Mouse (Mus musculus) hindbrain, embryonic 10.5 days (tissue): ENCODE data around the gene Kif1a. TPM values are rescaled to one million over a fixed set of nuclear protein-coding genes. Genes with fewer than 3 reads are reported as not detected.

Source experiments
- DNase-seq: peaks from one replicate; pipeline ENCODE4 v3.0.0-alpha.2; 2017; ENCODE audit warnings: low spot score
- H3K27ac ChIP-seq: fragments of 300-500 bp; sonication (generic); 2 replicates; pipeline ENCODE4 v1.5.1; 2016; ENCODE audit warnings: mild to moderate bottlenecking, moderate library complexity
- H3K27me3 ChIP-seq: fragments of 300-500 bp; sonication (generic); 2 replicates; pipeline ENCODE4 v1.6.1; 2016; ENCODE audit warnings: mild to moderate bottlenecking; ENCODE audit not compliant: poor library complexity, insufficient read depth, severe bottlenecking
- H3K36me3 ChIP-seq: fragments of 300-500 bp; sonication (generic); 2 replicates; pipeline ENCODE4 v1.6.1; 2016; ENCODE audit warnings: mild to moderate bottlenecking, moderate library complexity
- H3K4me1 ChIP-seq: fragments of 300-500 bp; sonication (generic); replicated peaks from 2 replicates; pipeline ENCODE4 v1.6.1; 2016; ENCODE audit warnings: mild to moderate bottlenecking
- H3K4me3 ChIP-seq: fragments of 300-500 bp; sonication (generic); 2 replicates; pipeline ENCODE4 v1.5.1; 2016; ENCODE audit warnings: mild to moderate bottlenecking, moderate library complexity
- H3K9me3 ChIP-seq: fragments of 300-500 bp; sonication (generic); 2 replicates; pipeline ENCODE4 v1.6.1; 2016; ENCODE audit warnings: mild to moderate bottlenecking, moderate library complexity
- WGBS: fragments of 180-500 bp; shearing (Covaris S2); methylation state at CpG from one replicate; pipeline ENCODE4 v1.1.7; 2016; 5-methylcytosine and 5-hydroxymethylcytosine counted together
- polyA plus RNA-seq: library from polyadenylated mRNA; unstranded; fragments of >200 nt; fragmentation: Nextera tagmentation; extraction: Ambion mirVana; gene quantifications from 2 replicates; pipeline ENCODE4 v1.2.1, GENCODE M21; 2016

The Kif1a gene
- 48.2 and 79.0 TPM in 2 replicates for polyA plus RNA-seq

DNA sequence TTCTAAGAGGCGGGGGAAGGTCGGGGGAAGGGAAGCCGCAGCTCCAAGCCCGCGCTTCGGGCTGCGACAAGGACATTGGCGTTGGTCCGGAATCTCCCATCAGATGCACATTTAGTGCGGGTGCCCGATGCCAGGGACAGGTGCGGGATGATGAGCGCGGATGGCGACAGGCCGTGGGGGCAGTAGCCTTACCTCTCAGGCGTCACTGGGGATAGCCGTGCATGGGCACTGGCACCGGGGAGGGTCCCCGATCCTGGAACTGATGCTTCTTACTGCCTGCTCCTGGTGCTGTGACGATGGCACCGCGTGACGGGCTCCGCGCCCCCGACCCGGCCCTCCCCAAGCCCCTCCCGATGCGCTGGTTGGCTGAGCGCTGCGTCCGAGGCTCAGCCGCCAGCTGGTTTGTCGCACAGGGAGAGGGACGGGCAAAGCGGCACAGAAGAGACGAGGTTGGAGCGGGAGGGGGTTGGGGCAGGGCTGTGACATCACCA is at the start of gene Kif1a:
Kif1a (minus strand) TSS at position 381 of the 491 bp plus-strand sequence.
- DNase-seq, result peak; percentile 80
- Histone ChIP-seq H3K27me3 (peaks cover 60% of the 10 kb centered on the region), H3K4me1 (peaks cover 38% of the 10 kb centered on the region), H3K4me3 (peak within 1 kb of the TSS; percentile 65), H3K9me3 (no peaks in the 10 kb centered on the region), H3K27ac (peak within 1 kb of the TSS; percentile 89), H3K36me3 (0 out of 2 replicates have a peak, but pooled peaks cover 5% of the 10 kb centered on the region)
- WGBS, result under 1% methylated on average over 39 of the region's 39 CpGs

DNA sequence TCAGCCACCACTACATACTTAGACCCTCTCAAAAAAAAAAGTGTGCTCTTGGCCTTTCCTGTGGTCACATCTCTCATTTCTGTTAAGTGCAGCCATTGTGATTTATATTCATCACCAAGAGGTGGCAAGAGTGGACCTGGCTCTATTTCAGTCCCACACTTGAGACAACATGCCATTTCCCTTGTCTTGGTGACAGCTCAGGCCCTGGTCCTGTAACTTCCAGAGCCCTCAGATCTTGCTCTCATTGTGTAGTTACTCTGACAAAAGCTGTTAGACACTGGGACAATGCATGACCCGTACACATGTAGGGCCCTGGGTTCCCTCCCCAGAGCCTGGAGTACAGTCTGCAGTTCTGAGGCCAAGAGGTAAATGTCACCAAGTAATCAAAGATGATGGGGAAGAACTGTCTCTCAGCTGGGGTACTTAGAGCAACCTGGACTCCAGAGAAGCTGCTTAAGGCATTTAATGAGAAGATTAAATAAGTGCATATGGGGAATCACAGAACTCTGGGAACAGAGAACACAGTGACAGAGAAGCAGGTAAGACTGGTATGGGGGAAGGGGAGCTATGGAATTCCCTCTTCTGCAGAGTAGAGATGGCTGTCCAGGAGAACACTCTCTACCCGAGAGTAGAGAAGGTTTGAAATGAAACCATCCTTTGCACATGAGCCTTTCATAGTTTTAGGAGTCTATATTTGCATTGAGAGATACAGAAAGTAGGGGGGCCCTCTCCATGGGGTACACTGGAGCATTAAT is 49.3 kb upstream of the Kif1a start:
- H3K4me1 ChIP-seq, result no peaks in the 10 kb centered on the region
- H3K9me3 ChIP-seq, result no peaks in the 10 kb centered on the region
- 75% methylated on average over 2 of the region's 2 CpGs for WGBS
- no peaks in the 10 kb centered on the region for H3K27me3 ChIP-seq
- H3K4me3 ChIP-seq, result no peak overlapping the region
- H3K27ac ChIP-seq, result no peak overlapping the region
- no peaks in the 10 kb centered on the region for H3K36me3 ChIP-seq
- no peak for DNase-seq

DNA sequence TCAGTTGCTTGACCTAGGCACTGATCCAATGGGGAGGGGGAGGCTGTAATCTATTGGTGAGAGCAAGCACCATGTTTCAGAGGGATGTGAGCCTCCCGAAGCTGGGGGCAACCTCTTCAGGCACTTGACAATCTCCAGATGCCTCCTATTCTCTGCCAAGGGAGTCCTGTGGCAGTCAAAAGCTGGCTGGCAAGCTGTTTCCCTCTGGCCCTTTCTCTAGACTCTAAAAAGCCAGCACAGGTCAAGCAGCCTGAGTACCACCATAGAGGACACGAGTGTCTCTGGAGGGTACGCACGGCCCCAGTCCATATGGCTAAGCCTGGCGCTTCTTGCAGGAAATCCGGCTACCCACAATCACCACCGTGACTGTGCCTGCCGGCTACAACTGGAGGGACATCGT is 42.4 kb upstream of the Kif1a start:
- no peak overlapping the region for H3K4me3 ChIP-seq
- WGBS, result 86% methylated on average over 9 of the region's 9 CpGs
- DNase-seq, result no peak

DNA sequence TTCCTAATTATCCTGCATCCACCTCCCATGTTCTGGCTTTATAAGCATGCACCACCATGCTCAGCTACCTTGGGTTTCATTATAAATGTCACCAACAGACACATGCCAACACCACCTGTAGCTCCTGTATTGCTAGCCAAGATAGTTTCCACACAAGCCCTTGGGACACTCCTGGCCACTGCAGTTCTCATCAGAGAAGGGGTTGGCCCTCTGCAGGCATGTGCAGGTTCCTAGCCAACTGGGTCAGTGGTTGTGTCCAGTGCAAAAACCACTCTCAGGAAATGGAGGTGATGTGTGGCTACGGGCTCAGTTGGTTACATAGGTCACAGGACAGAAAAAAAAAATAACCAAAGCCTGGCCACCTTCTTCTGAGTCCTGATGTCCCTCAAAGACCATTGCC is 41.1 kb upstream of the Kif1a start:
- H3K36me3 ChIP-seq, result no peaks in the 10 kb centered on the region
- DNase-seq, result no peak
- no peak overlapping the region for H3K4me3 ChIP-seq
- peaks cover 14% of the 10 kb centered on the region; the same call in 1 of the 2 replicates for H3K4me1 ChIP-seq
- no peaks in the 10 kb centered on the region for H3K9me3 ChIP-seq
- no peaks in the 10 kb centered on the region for H3K27me3 ChIP-seq
- no peak overlapping the region for H3K27ac ChIP-seq
- WGBS, result 75% methylated on average over 1 of the region's 1 CpGs

More for the DNA sequence above, 42.4 kb upstream of the Kif1a start:
- Histone ChIP-seq H3K27me3 (no peaks in the 10 kb centered on the region), H3K36me3 (no peaks in the 10 kb centered on the region), H3K9me3 (no peaks in the 10 kb centered on the region), H3K4me1 (peaks cover 10% of the 10 kb centered on the region; the same call in 1 of the 2 replicates), H3K27ac (no peak overlapping the region)

DNA sequence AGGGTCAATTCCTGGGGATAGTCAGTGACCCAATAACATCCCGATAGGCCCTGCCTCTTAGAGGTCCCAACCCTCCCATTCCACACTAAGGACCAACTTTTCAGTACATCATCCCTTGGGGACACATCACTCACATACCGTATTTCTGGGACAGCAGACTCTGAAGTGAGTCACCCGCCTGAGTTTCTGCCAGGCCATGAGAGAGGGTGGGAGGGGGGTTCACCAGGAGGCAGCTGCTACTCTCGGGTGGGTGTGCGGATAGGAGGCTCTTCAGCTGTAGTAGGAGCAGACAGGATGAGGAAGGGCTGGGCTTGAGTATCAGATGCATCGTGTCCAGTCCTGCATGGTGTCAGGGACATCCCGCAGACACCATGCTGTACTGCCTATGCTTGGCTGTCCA is 38.0 kb upstream of the Kif1a start:
- no peaks in the 10 kb centered on the region for H3K27me3 ChIP-seq
- H3K27ac ChIP-seq, result no peak overlapping the region
- H3K36me3 ChIP-seq, result no peaks in the 10 kb centered on the region
- 88% methylated on average over 7 of the region's 7 CpGs for WGBS
- H3K4me3 ChIP-seq, result no peak overlapping the region
- H3K9me3 ChIP-seq, result no peaks in the 10 kb centered on the region
- H3K4me1 ChIP-seq, result peaks cover 14% of the 10 kb centered on the region; the same call in 1 of the 2 replicates
- no peak for DNase-seq

DNA sequence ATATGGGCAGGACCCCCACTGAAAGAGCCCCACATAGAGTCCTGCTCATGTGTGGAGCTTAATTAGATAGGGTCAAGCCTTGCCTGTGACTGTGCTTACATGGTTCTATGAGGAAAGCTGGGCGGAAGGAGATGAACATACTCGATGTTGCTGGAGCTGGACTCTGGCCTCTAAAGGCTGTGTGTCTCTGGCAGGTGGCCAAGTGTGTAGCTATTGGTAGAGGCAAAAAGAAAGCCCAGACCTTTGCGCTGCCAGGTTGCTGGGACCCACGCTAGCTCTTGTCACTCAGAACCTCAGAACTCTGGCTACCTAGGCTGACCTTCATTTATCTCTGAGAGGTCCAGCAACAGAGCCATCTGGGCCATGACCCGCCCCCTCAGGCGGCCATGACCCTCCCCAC is 36.8 kb upstream of the Kif1a start:
- Histone ChIP-seq H3K9me3 (no peaks in the 10 kb centered on the region), H3K27ac (no peak overlapping the region), H3K36me3 (no peaks in the 10 kb centered on the region), H3K27me3 (no peaks in the 10 kb centered on the region), H3K4me1 (peaks cover 5% of the 10 kb centered on the region; the same call in 1 of the 2 replicates), H3K4me3 (no peak overlapping the region)
- DNase-seq, result no peak
- WGBS, result 85% methylated on average over 6 of the region's 6 CpGs

DNA sequence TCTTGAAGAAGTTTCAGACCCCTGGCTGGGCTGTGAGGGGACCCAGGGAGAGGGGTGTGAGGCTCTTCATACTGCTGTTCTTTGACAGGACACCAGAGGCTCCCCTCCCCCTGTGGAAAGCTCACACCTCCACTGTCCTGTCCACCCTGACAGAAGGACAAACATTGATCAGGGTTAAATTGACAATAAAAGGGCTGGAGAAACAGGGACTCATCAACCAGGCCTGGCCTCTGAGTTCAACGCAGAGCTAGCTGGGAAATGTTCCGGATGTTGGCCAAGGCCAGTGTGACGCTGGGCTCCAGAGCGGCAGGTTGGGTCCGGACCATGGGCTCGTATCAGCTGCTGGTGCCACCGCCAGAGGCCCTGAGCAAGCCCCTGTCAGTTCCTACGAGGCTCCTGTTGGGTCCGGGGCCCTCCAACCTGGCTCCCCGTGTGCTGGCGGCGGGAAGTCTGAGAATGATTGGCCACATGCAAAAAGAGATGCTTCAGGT is 33.3 kb upstream of the Kif1a start, which contains the start of gene Agxt:
Agxt (plus strand) TSS at position 205 of the 491 bp plus-strand sequence.
- H3K36me3 ChIP-seq, result no peaks in the 10 kb centered on the region
- no peak for DNase-seq
- H3K9me3 ChIP-seq, result no peaks in the 10 kb centered on the region
- no peak within 1 kb of the TSS for H3K4me3 ChIP-seq
- no peaks in the 10 kb centered on the region for H3K27me3 ChIP-seq
- WGBS, result 88% methylated on average over 12 of the region's 12 CpGs
- H3K4me1 ChIP-seq, result peaks cover 8% of the 10 kb centered on the region; the same call in 1 of the 2 replicates
- no peak within 1 kb of the TSS for H3K27ac ChIP-seq

DNA sequence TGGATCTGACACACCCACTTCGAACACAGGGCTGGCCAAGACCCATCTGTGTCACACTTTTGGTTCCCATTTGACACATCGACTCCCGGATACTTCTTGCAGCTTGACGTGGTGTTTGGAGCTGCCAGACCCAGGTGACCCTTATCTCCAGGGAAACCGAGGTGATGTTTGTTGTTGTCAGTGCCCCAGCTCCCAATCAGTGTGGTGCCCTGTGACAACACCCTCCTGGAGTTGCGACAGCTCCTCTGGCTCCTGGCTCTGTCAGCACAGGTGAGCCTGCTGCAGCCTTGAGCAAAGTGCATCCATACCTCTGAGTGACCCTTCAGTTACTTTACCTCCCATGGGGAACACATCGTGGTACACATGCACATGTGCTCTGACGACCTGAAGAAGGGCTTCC is 30.9 kb upstream of the Kif1a start:
- Histone ChIP-seq H3K27ac (no peak overlapping the region), H3K9me3 (no peaks in the 10 kb centered on the region), H3K36me3 (no peaks in the 10 kb centered on the region), H3K4me1 (peaks cover 17% of the 10 kb centered on the region), H3K27me3 (no peaks in the 10 kb centered on the region), H3K4me3 (no peak overlapping the region)
- 73% methylated on average over 8 of the region's 8 CpGs for WGBS
- DNase-seq, result no peak

DNA sequence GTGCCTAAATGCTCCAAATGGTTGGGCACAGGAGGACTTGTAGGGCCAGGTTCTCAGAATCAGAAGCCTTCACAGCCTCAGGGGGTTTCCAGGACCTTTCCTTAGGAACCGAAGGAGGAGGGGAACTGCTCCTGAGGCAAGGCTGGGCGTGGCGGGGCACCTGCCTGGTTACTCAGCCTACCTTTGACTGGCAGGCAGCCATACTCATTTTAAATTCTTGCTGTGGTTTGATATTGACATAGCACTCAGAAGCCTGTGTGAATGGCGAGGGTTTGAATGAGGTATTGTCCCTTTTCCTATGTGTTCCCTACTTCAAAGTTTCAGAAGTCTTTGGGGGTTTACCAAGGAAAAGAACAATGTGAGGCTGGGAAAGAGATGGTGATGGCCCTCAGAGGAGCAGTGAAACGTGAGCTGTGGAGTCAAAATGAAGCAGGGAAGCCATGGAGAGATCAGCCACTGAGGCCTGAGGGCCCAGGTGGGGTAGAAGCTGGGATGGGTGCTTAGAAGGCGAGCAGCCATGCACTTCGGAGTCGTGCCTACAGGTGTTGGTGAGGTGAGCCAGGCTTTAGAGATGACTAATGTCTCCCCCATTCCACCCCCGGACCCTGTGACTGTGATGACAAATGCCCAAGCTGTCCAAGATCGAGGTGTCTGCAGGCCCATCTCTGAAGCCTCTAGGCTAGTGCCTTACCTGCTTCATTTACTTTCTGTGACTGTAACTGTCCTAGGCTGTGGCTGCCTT is 28.7 kb upstream of the Kif1a start:
- H3K36me3 ChIP-seq, result no peaks in the 10 kb centered on the region
- no peak for DNase-seq
- H3K4me1 ChIP-seq, result peaks cover 17% of the 10 kb centered on the region
- no peaks in the 10 kb centered on the region for H3K27me3 ChIP-seq
- no peaks in the 10 kb centered on the region for H3K9me3 ChIP-seq
- WGBS, result 74% methylated on average over 10 of the region's 10 CpGs
- no peak overlapping the region for H3K4me3 ChIP-seq
- no peak overlapping the region for H3K27ac ChIP-seq

DNA sequence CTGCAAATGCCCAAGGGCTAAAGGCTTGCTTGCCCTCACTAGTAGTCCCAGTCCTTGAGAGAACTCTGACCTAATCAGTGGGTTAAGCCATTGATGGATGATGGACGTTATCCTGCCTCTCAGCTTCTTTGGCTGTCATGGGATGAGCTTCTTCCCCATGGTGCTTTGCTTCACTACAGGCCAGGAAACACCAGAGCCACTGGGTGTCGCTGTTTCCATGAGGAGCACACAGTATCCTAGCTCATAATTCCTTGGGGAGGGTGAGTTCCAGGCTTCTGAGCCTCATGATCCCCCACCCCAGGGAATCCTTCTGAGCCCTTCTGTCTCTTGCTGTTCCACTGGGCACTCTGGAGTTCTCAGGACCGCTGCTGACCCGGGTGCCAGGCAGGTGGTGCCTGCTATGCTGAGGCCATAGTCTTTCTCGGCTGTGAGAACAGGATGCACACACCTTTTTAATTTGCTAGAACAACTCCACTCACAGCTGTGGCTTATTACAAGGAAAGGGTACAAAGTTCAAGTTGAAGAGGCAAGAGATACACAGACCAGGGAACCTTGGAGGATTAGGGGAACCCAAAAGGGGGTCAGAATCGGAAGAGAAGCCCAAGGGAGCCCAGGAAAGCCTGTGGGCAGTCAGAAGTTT is 27.1 kb upstream of the Kif1a start:
- Histone ChIP-seq H3K27me3 (no peaks in the 10 kb centered on the region), H3K4me1 (peaks cover 19% of the 10 kb centered on the region), H3K9me3 (no peaks in the 10 kb centered on the region), H3K27ac (peak overlapping the region; percentile 2; the same call in 1 of the 2 replicates), H3K4me3 (no peak overlapping the region), H3K36me3 (no peaks in the 10 kb centered on the region)
- peak; percentile 63 for DNase-seq
- WGBS, result 28% methylated on average over 6 of the region's 6 CpGs

DNA sequence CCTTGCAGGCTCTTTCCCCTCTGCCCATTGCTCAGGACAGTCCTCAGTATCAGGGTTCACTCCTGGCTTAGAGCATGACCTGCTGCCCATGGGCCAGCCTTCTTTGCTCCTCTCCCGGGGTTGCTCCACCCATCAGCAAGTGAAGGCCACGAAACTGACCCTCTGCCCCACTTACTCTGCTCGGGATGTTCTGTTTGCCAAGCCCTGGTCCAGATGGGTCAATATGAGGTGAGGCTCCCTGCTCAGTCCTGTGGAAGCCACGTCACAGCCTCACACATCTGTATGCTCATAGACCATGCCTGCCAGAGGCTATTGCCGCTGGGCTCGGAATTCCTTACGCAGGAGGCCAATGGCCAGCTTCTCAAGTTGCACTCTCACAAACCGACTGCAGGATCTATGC is 26.5 kb upstream of the Kif1a start:
- peaks cover 20% of the 10 kb centered on the region for H3K4me1 ChIP-seq
- no peaks in the 10 kb centered on the region for H3K36me3 ChIP-seq
- no peak overlapping the region for H3K27ac ChIP-seq
- H3K9me3 ChIP-seq, result no peaks in the 10 kb centered on the region
- no peak for DNase-seq
- H3K27me3 ChIP-seq, result no peaks in the 10 kb centered on the region
- 83% methylated on average over 8 of the region's 8 CpGs for WGBS
- no peak overlapping the region for H3K4me3 ChIP-seq

DNA sequence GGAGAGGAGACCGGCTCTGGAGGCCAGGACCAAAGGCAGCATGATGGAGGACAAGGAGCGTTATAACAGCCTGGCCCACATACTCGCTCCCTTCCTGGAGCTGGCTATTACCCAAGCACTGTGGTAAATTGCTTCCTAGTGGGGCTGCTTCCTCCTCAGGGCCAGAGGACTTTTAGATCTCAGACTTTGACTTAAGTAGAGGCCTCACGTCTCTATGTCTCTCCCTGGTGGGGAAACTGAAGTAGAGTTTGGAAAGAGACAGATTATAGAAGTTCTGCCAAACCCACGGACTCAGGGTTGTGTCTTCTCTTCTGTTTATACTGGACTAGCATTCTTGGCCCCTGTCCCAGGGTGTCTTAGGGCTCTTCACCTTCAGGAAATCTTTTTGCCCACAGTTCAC is 23.5 kb upstream of the Kif1a start:
- no peaks in the 10 kb centered on the region for H3K27me3 ChIP-seq
- 73% methylated on average over 5 of the region's 5 CpGs for WGBS
- H3K4me1 ChIP-seq, result peaks cover 19% of the 10 kb centered on the region
- no peaks in the 10 kb centered on the region for H3K36me3 ChIP-seq
- H3K4me3 ChIP-seq, result no peak overlapping the region
- DNase-seq, result no peak
- no peak overlapping the region for H3K27ac ChIP-seq
- no peaks in the 10 kb centered on the region for H3K9me3 ChIP-seq
